Mouse (Mus musculus): ENCODE measurements at regions not wholly inside any gene's neighbourhood (a gene's known extent, or its start where the extent isn't known, plus 50 kb on each side); places are given as distances from the start of the nearest gene placed in this dataset.

DNA sequence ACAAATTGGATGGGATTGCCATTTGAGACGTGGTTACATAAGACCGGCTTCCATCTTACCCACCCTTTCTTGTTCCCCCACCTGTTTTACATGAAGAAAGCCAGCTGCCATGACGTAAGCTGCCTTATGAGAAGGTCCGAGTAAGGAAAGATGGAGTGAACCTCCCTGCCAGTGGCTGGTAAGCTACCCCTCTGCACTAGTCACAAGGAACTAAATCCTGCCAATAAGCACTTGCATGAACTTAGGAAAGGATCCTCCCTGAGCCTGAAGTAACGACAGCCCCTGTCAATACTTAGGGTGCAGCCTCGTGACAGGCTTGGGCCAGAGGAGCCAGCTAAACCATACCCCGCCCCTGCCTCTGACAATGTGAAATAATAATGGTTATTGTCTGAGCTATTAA, 62.8 kb upstream of the Gm47985 start:
- Histone ChIP-seq H3K27ac (ENCODE audit: control insufficient read depth, insufficient read depth, low read depth, low read length) (no peak overlapping the region), H3K4me3 (ENCODE audit: control insufficient read depth, low read depth, low read length) (no peak overlapping the region), H3K36me3 (ENCODE audit: control insufficient read depth, insufficient read depth, low read length) (no peaks in the 10 kb centered on the region), H3K4me1 (ENCODE audit: control insufficient read depth, insufficient read depth, low read length) (no peaks in the 10 kb centered on the region), H3K27me3 (ENCODE audit: control insufficient read depth, insufficient read depth, low read length) (no peaks in the 10 kb centered on the region)
- TF ChIP-seq CTCF (IDR thresholded peaks at IDR 0.05; ENCODE audit: control insufficient read depth, insufficient read depth, insufficient replicate concordance, low read depth, low read length): no peak
- no peak for TF ChIP-seq POLR2A (IDR thresholded peaks at IDR 0.05; ENCODE audit: control insufficient read depth, low read depth, low read length)

DNA sequence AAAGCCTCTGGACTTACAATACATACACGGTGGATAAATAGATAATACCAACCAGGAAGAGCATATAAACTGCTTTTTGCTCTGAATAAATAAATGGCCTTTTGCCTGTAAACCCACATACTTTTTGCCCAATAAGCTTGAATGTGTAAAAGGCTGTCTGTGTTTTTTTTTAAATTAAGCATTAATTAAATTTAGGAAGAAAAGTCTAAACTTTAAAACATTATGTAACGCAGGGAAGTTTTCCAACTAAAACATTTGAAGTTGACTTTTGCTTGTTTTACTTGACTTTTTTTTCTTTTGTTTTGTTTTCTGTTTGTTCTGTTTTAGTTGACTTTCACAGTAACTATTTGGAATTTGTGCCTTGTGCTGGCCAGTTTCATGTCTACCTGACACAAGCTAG, 60.7 kb upstream of the Gm47985 start:
- TF ChIP-seq CTCF (IDR thresholded peaks at IDR 0.05; ENCODE audit: control insufficient read depth, insufficient read depth, insufficient replicate concordance, low read depth, low read length) (no peak), POLR2A (IDR thresholded peaks at IDR 0.05; ENCODE audit: control insufficient read depth, low read depth, low read length) (no peak)
- no peak overlapping the region for H3K27ac ChIP-seq (ENCODE audit: control insufficient read depth, insufficient read depth, low read depth, low read length)
- H3K4me3 ChIP-seq (ENCODE audit: control insufficient read depth, low read depth, low read length): no peak overlapping the region
- no peaks in the 10 kb centered on the region for H3K27me3 ChIP-seq (ENCODE audit: control insufficient read depth, insufficient read depth, low read length)
- no peaks in the 10 kb centered on the region for H3K36me3 ChIP-seq (ENCODE audit: control insufficient read depth, insufficient read depth, low read length)
- no peaks in the 10 kb centered on the region for H3K4me1 ChIP-seq (ENCODE audit: control insufficient read depth, insufficient read depth, low read length)

DNA sequence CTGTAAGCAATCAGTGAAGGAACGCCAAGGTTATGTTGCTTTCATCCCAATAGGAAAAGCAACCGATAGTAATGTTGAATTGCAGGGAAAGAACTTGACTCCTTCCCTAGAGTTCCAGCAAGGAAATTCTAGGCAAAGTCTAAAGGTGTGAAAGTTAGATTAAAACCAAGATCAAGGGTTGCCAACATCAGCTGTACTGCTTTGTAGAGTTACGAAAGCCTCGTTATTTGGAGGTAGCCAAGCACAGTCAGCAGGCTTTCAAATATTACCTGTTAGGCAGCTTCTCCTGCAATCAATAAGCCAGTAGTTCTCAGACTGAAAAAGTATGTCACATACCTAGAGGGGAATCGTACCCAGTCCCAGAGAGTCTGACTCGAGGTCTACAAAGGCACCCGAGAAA, 58.4 kb upstream of the Gm47985 start:
- TF ChIP-seq POLR2A (IDR thresholded peaks at IDR 0.05; ENCODE audit: control insufficient read depth, low read depth, low read length): no peak
- no peak overlapping the region for H3K27ac ChIP-seq (ENCODE audit: control insufficient read depth, insufficient read depth, low read depth, low read length)
- H3K36me3 ChIP-seq (ENCODE audit: control insufficient read depth, insufficient read depth, low read length): no peaks in the 10 kb centered on the region
- H3K4me1 ChIP-seq (ENCODE audit: control insufficient read depth, insufficient read depth, low read length): no peaks in the 10 kb centered on the region
- no peak overlapping the region for H3K4me3 ChIP-seq (ENCODE audit: control insufficient read depth, low read depth, low read length)
- H3K27me3 ChIP-seq (ENCODE audit: control insufficient read depth, insufficient read depth, low read length): no peaks in the 10 kb centered on the region

DNA sequence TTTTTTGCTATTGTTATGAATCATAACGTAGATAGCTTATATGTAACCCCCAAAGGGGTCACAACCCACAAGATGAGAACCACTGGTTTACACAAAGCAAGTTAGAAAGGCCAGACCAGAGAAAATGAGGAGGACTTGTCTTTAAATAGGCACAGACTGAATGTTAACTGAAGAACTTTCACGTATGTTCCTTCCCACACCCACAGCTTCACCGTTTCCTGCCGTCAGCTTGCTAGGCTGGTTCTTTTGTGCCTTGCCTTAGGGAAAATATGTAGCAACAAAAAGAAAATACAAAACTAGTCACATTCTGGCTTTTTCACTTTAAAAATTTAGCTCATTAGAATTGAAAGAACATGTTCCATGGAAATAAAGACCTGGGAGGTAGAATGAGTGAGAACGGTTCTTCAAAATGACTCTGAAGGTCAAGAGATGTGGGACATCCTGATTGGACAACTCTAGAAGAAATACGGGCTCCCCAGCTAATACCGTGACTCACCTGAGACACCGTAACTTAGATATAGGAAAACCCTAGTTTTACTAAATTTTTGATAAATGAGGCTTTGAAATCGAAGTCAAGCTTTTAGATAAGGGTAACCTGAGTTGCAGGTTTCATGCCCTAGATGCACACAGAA, 57.2 kb upstream of the Gm47985 start:
- TF ChIP-seq CTCF (IDR thresholded peaks at IDR 0.05; ENCODE audit: control insufficient read depth, insufficient read depth, insufficient replicate concordance, low read depth, low read length) (no peak), POLR2A (IDR thresholded peaks at IDR 0.05; ENCODE audit: control insufficient read depth, low read depth, low read length) (no peak)
- Histone ChIP-seq H3K4me3 (ENCODE audit: control insufficient read depth, low read depth, low read length) (no peak overlapping the region), H3K4me1 (ENCODE audit: control insufficient read depth, insufficient read depth, low read length) (no peaks in the 10 kb centered on the region), H3K36me3 (ENCODE audit: control insufficient read depth, insufficient read depth, low read length) (no peaks in the 10 kb centered on the region), H3K27ac (ENCODE audit: control insufficient read depth, insufficient read depth, low read depth, low read length) (no peak overlapping the region), H3K27me3 (ENCODE audit: control insufficient read depth, insufficient read depth, low read length) (no peaks in the 10 kb centered on the region)

DNA sequence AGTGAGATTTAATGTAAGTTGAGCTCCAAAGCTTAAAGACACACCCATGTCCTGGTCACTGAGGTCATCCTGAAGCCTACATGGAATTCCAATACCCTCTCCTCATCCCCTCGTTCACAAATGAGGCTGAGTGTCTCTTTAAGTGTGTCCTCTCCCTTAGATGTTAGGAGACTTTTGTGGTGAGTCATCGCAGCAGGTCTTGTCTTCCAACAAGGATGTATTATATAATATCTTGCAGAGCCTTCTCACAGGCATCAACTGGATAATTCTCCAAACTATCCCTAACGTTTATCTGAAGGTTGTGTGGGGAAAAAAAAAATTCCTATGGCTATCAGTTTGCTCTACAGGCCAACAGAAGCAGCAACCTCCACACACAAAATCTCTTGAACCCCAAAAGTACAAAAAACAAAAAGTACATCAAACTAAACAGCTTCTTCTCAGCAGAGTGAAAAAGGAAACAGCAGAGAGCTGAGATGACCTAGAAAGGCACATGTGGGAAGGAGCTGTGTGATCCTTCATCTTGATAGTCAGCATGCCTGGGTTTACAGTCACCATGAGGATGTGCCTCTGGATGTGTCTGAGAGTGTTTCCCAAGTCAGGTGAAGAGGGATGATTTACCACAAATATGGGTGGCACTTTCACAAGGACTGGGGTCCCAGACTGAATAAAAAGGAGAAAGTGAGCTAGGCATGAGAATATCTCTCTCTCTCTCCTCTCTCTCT, 56.4 kb upstream of the Gm47985 start:
- Histone ChIP-seq H3K27me3 (ENCODE audit: control insufficient read depth, insufficient read depth, low read length) (no peaks in the 10 kb centered on the region), H3K36me3 (ENCODE audit: control insufficient read depth, insufficient read depth, low read length) (no peaks in the 10 kb centered on the region), H3K4me3 (ENCODE audit: control insufficient read depth, low read depth, low read length) (no peak overlapping the region), H3K4me1 (ENCODE audit: control insufficient read depth, insufficient read depth, low read length) (no peaks in the 10 kb centered on the region), H3K27ac (ENCODE audit: control insufficient read depth, insufficient read depth, low read depth, low read length) (no peak overlapping the region)
- TF ChIP-seq CTCF (IDR thresholded peaks at IDR 0.05; ENCODE audit: control insufficient read depth, insufficient read depth, insufficient replicate concordance, low read depth, low read length) (no peak), POLR2A (IDR thresholded peaks at IDR 0.05; ENCODE audit: control insufficient read depth, low read depth, low read length) (no peak)

DNA sequence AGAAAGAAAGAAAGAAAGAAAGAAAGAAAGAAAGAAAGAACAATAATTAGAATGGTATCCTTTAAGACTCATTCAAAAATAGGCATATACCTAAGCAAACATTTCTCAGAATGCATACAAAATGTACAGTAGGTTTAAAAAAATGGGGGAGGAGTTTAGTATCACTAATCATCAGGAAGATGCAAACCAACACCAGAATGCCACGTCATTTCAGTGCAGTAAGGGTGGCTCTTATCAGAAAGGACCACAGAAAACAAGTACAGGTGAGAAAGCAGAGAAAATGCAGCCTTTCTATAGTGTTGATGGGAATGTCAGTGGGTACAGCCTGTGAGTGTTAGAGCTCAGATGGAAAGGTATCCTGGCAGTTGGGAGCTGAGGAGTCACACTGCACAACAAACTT, 55.6 kb upstream of the Gm47985 start:
- Histone ChIP-seq H3K4me3 (ENCODE audit: control insufficient read depth, low read depth, low read length) (no peak overlapping the region), H3K27me3 (ENCODE audit: control insufficient read depth, insufficient read depth, low read length) (no peaks in the 10 kb centered on the region), H3K27ac (ENCODE audit: control insufficient read depth, insufficient read depth, low read depth, low read length) (no peak overlapping the region), H3K36me3 (ENCODE audit: control insufficient read depth, insufficient read depth, low read length) (no peaks in the 10 kb centered on the region), H3K4me1 (ENCODE audit: control insufficient read depth, insufficient read depth, low read length) (no peaks in the 10 kb centered on the region)
- TF ChIP-seq POLR2A (IDR thresholded peaks at IDR 0.05; ENCODE audit: control insufficient read depth, low read depth, low read length): no peak
- TF ChIP-seq CTCF (IDR thresholded peaks at IDR 0.05; ENCODE audit: control insufficient read depth, insufficient read depth, insufficient replicate concordance, low read depth, low read length): no peak

DNA sequence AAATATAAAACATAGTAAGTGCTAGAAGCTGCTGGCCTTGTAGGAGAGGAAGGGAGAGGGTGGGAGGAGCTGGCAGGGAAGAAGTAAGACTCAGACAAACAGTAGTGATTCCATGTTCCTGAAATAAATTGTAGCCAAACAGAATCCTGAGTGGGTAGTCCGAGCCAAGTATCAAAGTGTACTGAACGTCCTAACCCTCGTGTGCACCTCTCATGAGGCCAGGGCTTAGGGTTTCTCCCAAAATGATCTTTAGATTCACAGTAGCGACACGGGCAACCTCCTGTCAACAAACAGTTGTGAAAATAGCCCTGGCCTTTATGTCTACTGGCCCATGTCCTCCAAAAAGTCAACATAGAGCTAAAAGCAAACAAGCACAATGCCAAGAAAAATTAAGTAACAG, 54.3 kb upstream of the Gm47985 start:
- Histone ChIP-seq H3K4me1 (ENCODE audit: control insufficient read depth, insufficient read depth, low read length) (no peaks in the 10 kb centered on the region), H3K27ac (ENCODE audit: control insufficient read depth, insufficient read depth, low read depth, low read length) (peak overlapping the region; percentile 25; the same call in 1 of the 2 replicates), H3K27me3 (ENCODE audit: control insufficient read depth, insufficient read depth, low read length) (no peaks in the 10 kb centered on the region), H3K36me3 (ENCODE audit: control insufficient read depth, insufficient read depth, low read length) (no peaks in the 10 kb centered on the region), H3K4me3 (ENCODE audit: control insufficient read depth, low read depth, low read length) (no peak overlapping the region)
- TF ChIP-seq CTCF (IDR thresholded peaks at IDR 0.05; ENCODE audit: control insufficient read depth, insufficient read depth, insufficient replicate concordance, low read depth, low read length) (no peak), POLR2A (IDR thresholded peaks at IDR 0.05; ENCODE audit: control insufficient read depth, low read depth, low read length) (no peak)
